In the genomic region with DNA sequence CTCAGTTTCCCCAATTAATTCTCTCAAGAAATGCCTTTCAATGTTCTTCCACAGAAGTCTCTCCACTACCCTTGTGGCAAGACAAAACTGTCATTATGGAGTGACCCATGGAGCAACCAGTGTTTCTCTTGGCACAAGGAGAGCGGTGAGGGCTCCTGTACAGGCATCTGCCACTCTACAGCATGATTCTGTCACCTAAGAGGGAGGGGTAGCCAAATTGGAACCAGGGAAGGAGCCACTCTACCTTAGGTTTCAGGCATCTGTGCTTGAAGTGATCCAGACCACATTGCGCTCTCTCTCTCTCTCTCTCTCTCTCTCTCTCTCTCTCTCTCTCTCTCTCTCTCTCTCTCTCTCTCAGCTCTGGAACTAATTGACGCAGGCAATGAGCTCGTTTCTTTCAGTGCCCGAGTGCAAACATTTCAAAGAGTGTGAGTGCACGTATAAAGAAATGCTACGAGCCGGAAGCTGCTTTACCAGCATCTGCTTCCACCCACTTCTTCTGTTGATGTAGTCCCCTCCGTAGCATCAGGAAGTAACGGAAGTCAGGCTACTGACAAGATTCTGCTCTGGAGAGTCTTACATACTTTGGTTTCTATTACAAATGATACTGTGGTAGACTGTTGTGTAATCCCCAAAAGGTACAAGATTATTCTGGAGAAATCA, we compare ENCODE assay signal across 11 mouse cellular contexts. TPM values are rescaled to one million over a fixed set of nuclear protein-coding genes. Genes with fewer than 3 reads are reported as not detected.
A peak's percentile ranks its signal among the peaks of the same experiment; 100 is the strongest.
DNase-seq lines count a peak whose midpoint lies in the region; ATAC-seq and TF ChIP-seq lines count a peak whose summit lies in the region.
"Had no signal": no experiment of that assay in that cellular context is flagged by ENCODE, and none has a peak within 500 bp of the region (broad histone marks: within the 10 kb centered on the region; RNA-seq: fewer than 3 reads in every experiment).

No protein-coding gene starts in this region.

- no peak overlapping the region for H3K9ac ChIP-seq in liver, embryonic 16.5 days (ENCODE audit: low read depth, low read length)
- H3K9ac ChIP-seq in forebrain, embryonic 13.5 days, result no peak overlapping the region
- H3K9ac ChIP-seq: hindbrain, embryonic 12.5 days had no signal

- TF ChIP-seq POLR2A in bone marrow macrophage, adult 2 months (IDR thresholded peaks at IDR 0.05; ENCODE audit: borderline replicate concordance, low read depth, low read length), result no peak

- H3K4me1 ChIP-seq in bone marrow macrophage, adult 2 months (ENCODE audit: control insufficient read depth, insufficient read depth, low read length), result peaks cover 7% of the 10 kb centered on the region
- no peaks in the 10 kb centered on the region for H3K4me1 ChIP-seq in liver, embryonic 16.5 days (ENCODE audit: control insufficient read depth, low read depth, low read length)
- no peaks in the 10 kb centered on the region for H3K4me1 ChIP-seq in forebrain, embryonic 13.5 days
- H3K4me1 ChIP-seq: hindbrain, embryonic 12.5 days had no signal

- WGBS in liver, embryonic 16.5 days (ENCODE audit: insufficient replicate concordance), result 48% methylated on average over 10 of the region's 10 CpGs
- 60% methylated on average over 10 of the region's 10 CpGs for WGBS in forebrain, embryonic 13.5 days

- H3K9me3 ChIP-seq in liver, embryonic 16.5 days (replicated peaks; ENCODE audit: control insufficient read depth, low read length), result no peaks in the 10 kb centered on the region
- no peaks in the 10 kb centered on the region for H3K9me3 ChIP-seq in forebrain, embryonic 13.5 days (replicated peaks)
- H3K9me3 ChIP-seq: hindbrain, embryonic 12.5 days had no signal

- H3K27me3 ChIP-seq in liver, embryonic 16.5 days (ENCODE audit: control insufficient read depth, insufficient read depth, low read depth, low read length), result no peaks in the 10 kb centered on the region
- H3K27me3 ChIP-seq in forebrain, embryonic 13.5 days, result no peaks in the 10 kb centered on the region

- DNase-seq in CD4-positive, CD25-positive, alpha-beta regulatory T cell, adult 2 months (ENCODE audit: low read depth, low spot score), result peak; percentile 76
- peak; percentile 17 to 60 for DNase-seq in thymus, adult 18-20 months
- DNase-seq in c-Kit-positive CD71-positive TER-119-positive erythroid progenitor cells, embryonic 14.5 days (ENCODE audit: low spot score), result no peak
- DNase-seq in adrenal gland, postnatal 10 days, result no peak
- DNase-seq in cerebellum, adult 11 months, result no peak
- DNase-seq: cerebellum, postnatal 25 days had no signal

- ATAC-seq in liver, embryonic 16.5 days (ENCODE audit: low read depth), result no peak
- no peak for ATAC-seq in forebrain, embryonic 13.5 days

- TF ChIP-seq CTCF in bone marrow macrophage, adult 2 months (IDR thresholded peaks at IDR 0.05; ENCODE audit: low read depth, low read length), result no peak

- 0 out of 2 replicates have a peak overlapping the region, but pooled peaks have one; percentile 20 for H3K4me2 ChIP-seq in liver, embryonic 16.5 days (ENCODE audit: low read depth, low read length)
- H3K4me2 ChIP-seq in forebrain, embryonic 13.5 days, result no peak overlapping the region
- H3K4me2 ChIP-seq: hindbrain, embryonic 12.5 days had no signal

- 0 out of 2 replicates have a peak overlapping the region, but pooled peaks have one; percentile 5 for H3K4me3 ChIP-seq in bone marrow macrophage, adult 2 months (ENCODE audit: insufficient read depth, low read length)
- no peak overlapping the region for H3K4me3 ChIP-seq in liver, embryonic 16.5 days (ENCODE audit: low read depth, low read length)
- no peak overlapping the region for H3K4me3 ChIP-seq in forebrain, embryonic 13.5 days
- H3K4me3 ChIP-seq: hindbrain, embryonic 12.5 days; myocyte had no signal

- H3K36me3 ChIP-seq in liver, embryonic 16.5 days (ENCODE audit: control insufficient read depth, insufficient read depth), result no peaks in the 10 kb centered on the region
- H3K36me3 ChIP-seq in forebrain, embryonic 13.5 days (ENCODE audit: poor library complexity, severe bottlenecking), result no peaks in the 10 kb centered on the region
- H3K36me3 ChIP-seq: hindbrain, embryonic 12.5 days had no signal

- H3K27ac ChIP-seq in bone marrow macrophage, adult 2 months (ENCODE audit: insufficient read depth, low read depth, low read length), result no peak overlapping the region
- H3K27ac ChIP-seq in liver, embryonic 16.5 days (ENCODE audit: low read length), result no peak overlapping the region
- H3K27ac ChIP-seq in forebrain, embryonic 13.5 days, result no peak overlapping the region
- H3K27ac ChIP-seq: hindbrain, embryonic 12.5 days had no signal

RNA-seq across cellular contexts. Expression of gene Stk26, which starts 4.7 kb away (rescaled TPM):
- 0.59 and 1.1 TPM in 2 replicates for polyA plus RNA-seq in bone marrow macrophage, adult 2 months (2012; ENCODE audit: insufficient read depth, insufficient read length, missing spikeins)
- polyA plus RNA-seq in liver, embryonic 16.5 days (2015; fragmentation: Nextera tagmentation; extraction: Ambion mirVana), result 3.4 and 3.7 TPM in 2 replicates
- polyA plus RNA-seq in forebrain, embryonic 13.5 days (2015; fragmentation: Nextera tagmentation; extraction: Ambion mirVana), result 1.3 and 1.4 TPM in 2 replicates
- 1 to 10 TPM; 4.1 to 4.3 TPM for total RNA-seq in adrenal gland, postnatal 10 days (2021)
- polyA plus RNA-seq: myocyte had no signal

Comparison
In these comparisons a context has a peak if more than half of its experiments do, and no peak if none do; other contexts are left out.
1. DNase-seq: peak in CD4-positive, CD25-positive, alpha-beta regulatory T cell, adult 2 months (single experiment) and thymus, adult 18-20 months (2 of 2); none in c-Kit-positive CD71-positive TER-119-positive erythroid progenitor cells, embryonic 14.5 days (single experiment), adrenal gland, postnatal 10 days (single experiment) and cerebellum, adult 11 months (single experiment).